Mouse (Mus musculus) ES-Bruce4 (cell line): ENCODE results near the gene Lrrc56.

Source experiments
- CTCF ChIP-seq: IDR thresholded peaks from one replicate; pipeline ENCODE4 v1.8.1; 2011; ENCODE audit warnings: low read depth, low read length
- POLR2A ChIP-seq: IDR thresholded peaks from one replicate; pipeline ENCODE4 v1.8.1; 2011; ENCODE audit warnings: low read length; ENCODE audit not compliant: insufficient read depth

- TF ChIP-seq CTCF (no peak), POLR2A (no peak)
These were observed 25.9 kb upstream of the Lrrc56 start for GRCm38 (mm10) chr7:141167901-141168517.
